Mouse (Mus musculus): ENCODE measurements around the gene Aip. TPM values are rescaled to one million over a fixed set of nuclear protein-coding genes. Genes with fewer than 3 reads are reported as not detected.

The Aip gene
- total RNA-seq, 2 experiments from 2014 or later: 46.5 to 47.1 TPM

Other genes with a start within 250 kb of the Aip start
- gene Tcirg1, start 218.7 kb downstream of the Aip start, total RNA-seq (2021): 10 to 100 TPM; 13.6 to 31.1 TPM
- gene Ndufs8, start 213.1 kb downstream of the Aip start, total RNA-seq (2021): 100 to 1,000 TPM; 181 to 205 TPM
- gene Aldh3b1, start 196.1 kb downstream of the Aip start, total RNA-seq (2021): 1 to 10 TPM; 4.2 to 5.7 TPM
- 10 to 100 TPM; 19.6 to 20.1 TPM for gene Unc93b1, start 190.7 kb downstream of the Aip start, total RNA-seq (2021)
- gene Aldh3b3, start 167.2 kb downstream of the Aip start, total RNA-seq (2021): not detected
- gene Aldh3b2, start 153.5 kb downstream of the Aip start, total RNA-seq (2021): 1 to 10 TPM in 1 of 2 experiments, under 1 TPM in 1; 0.63 to 1.0 TPM
- 1 to 10 TPM; 4.8 to 5.3 TPM for gene Acy3, start 139.3 kb downstream of the Aip start, total RNA-seq (2021)
- not detected for gene Tbx10, start 133.1 kb downstream of the Aip start, total RNA-seq (2021)
- gene Nudt8, start 125.3 kb downstream of the Aip start, total RNA-seq (2021): 10 to 100 TPM; 18.3 to 20.2 TPM
- gene Gm49405, start 125.2 kb downstream of the Aip start, total RNA-seq (2021): under 1 TPM; 0.23 to 0.47 TPM
- gene Doc2g, start 122.5 kb downstream of the Aip start, total RNA-seq (2021): 1 to 10 TPM in 1 of 2 experiments, under 1 TPM in 1; 0.66 to 1.2 TPM
- gene Ndufv1, start 113.1 kb downstream of the Aip start, total RNA-seq (2021): 100 to 1,000 TPM; 297 to 355 TPM
- 100 to 1,000 TPM; 220 to 231 TPM for gene Gstp1, start 87.9 kb downstream of the Aip start, total RNA-seq (2021)
- gene Gstp2, start 79.8 kb downstream of the Aip start, total RNA-seq (2021): 10 to 100 TPM; 61.6 to 63.6 TPM
- under 1 TPM in 1 of 2 experiments, not detected in 1; 0.79 TPM for gene Gstp3, start 66.3 kb downstream of the Aip start, total RNA-seq (2021)
- gene Cabp2, start 44.3 kb downstream of the Aip start, total RNA-seq (2021): not detected
- gene Cdk2ap2, start 28.7 kb downstream of the Aip start, total RNA-seq (2021): 10 to 100 TPM; 18.1 to 18.2 TPM
- gene Pitpnm1, start 25.9 kb downstream of the Aip start, total RNA-seq (2021): 1 to 10 TPM; 4.2 to 5.5 TPM
- gene Gpr152, start 13.9 kb upstream of the Aip start, total RNA-seq (2021): not detected
- not detected for gene Cabp4, start 18.2 kb upstream of the Aip start, total RNA-seq (2021)
- gene Coro1b, start 22.8 kb upstream of the Aip start, total RNA-seq (2021): 10 to 100 TPM; 41.1 to 48.6 TPM
- gene Ptprcap, start 27.7 kb upstream of the Aip start, total RNA-seq (2021): 1 to 10 TPM in 1 of 2 experiments, under 1 TPM in 1; 0.49 to 2.0 TPM
- 10 to 100 TPM; 25.3 to 30.9 TPM for gene Rps6kb2, start 37.5 kb upstream of the Aip start, total RNA-seq (2021)
- gene Carns1, start 49.6 kb upstream of the Aip start, total RNA-seq (2021): 10 to 100 TPM; 33.1 to 47.1 TPM
- 1 to 10 TPM; 3.2 to 3.8 TPM for gene Tbc1d10c, start 65.4 kb upstream of the Aip start, total RNA-seq (2021)
- 100 to 1,000 TPM; 339 to 348 TPM for gene Ppp1ca, start 66.2 kb upstream of the Aip start, total RNA-seq (2021)
- 1 to 10 TPM; 4.1 to 6.0 TPM for gene Rad9a, start 75.8 kb upstream of the Aip start, total RNA-seq (2021)
- gene Clcf1, start 88.4 kb upstream of the Aip start, total RNA-seq (2021): 1 to 10 TPM in 1 of 2 experiments, under 1 TPM in 1; 0.47 to 2.2 TPM
- not detected for gene AC109138.7, start 88.5 kb upstream of the Aip start, total RNA-seq (2021)
- 10 to 100 TPM; 26.1 to 31.9 TPM for gene Pold4, start 106.0 kb upstream of the Aip start, total RNA-seq (2021)
- gene Ssh3, start 143.3 kb upstream of the Aip start, total RNA-seq (2021): 1 to 10 TPM; 4.9 to 6.3 TPM
- gene Ankrd13d, start 157.3 kb upstream of the Aip start, total RNA-seq (2021): 1 to 10 TPM; 1.2 to 1.3 TPM
- gene Grk2, start 180.4 kb upstream of the Aip start, total RNA-seq (2021): 10 to 100 TPM; 28.1 to 41.2 TPM

Measured in gastrocnemius, postnatal 10 days (tissue).